Mouse (Mus musculus) midbrain, embryonic 15.5 days (tissue): Measurements from ENCODE around the gene Olfr239. TPM values are rescaled to one million over a fixed set of nuclear protein-coding genes. Genes with fewer than 3 reads are reported as not detected.
"Not testable (repeated sequence)": the region's sequence is repeated elsewhere in the genome, so short reads cannot be mapped to it uniquely, and the experiment has no call there.

Experiments
- ATAC-seq: fragments of 200-750 bp; cut with Nextera tagmentation; replicated peaks from 2 replicates; pipeline ENCODE4 v1.8.0; 2017; ENCODE audit warnings: moderate TSS enrichment
- H3K27ac ChIP-seq: fragments of 300-500 bp; sonication (generic); 2 replicates; pipeline ENCODE4 v1.5.1; 2015; ENCODE audit warnings: mild to moderate bottlenecking, inconsistent platforms
- H3K27me3 ChIP-seq: fragments of 300-500 bp; sonication (generic); replicated peaks from 2 replicates; pipeline ENCODE4 v1.6.1; 2015; ENCODE audit warnings: inconsistent platforms
- H3K36me3 ChIP-seq: fragments of 300-500 bp; sonication (generic); replicated peaks from 2 replicates; pipeline ENCODE4 v1.6.1; 2015; ENCODE audit warnings: inconsistent platforms
- H3K4me1 ChIP-seq: fragments of 300-500 bp; sonication (generic); 2 replicates; pipeline ENCODE4 v1.6.1; 2015; ENCODE audit warnings: inconsistent platforms
- H3K4me2 ChIP-seq: fragments of 300-500 bp; sonication (generic); 2 replicates; pipeline ENCODE4 v1.6.1; 2015; ENCODE audit warnings: inconsistent platforms, mild to moderate bottlenecking, moderate library complexity
- H3K4me3 ChIP-seq: fragments of 300-500 bp; sonication (generic); 2 replicates; pipeline ENCODE4 v1.5.1; 2015; ENCODE audit warnings: mild to moderate bottlenecking, inconsistent platforms
- H3K9ac ChIP-seq: fragments of 300-500 bp; sonication (generic); 2 replicates; pipeline ENCODE4 v1.6.1; 2015; ENCODE audit warnings: mild to moderate bottlenecking, inconsistent platforms
- H3K9me3 ChIP-seq: fragments of 300-500 bp; sonication (generic); 2 replicates; pipeline ENCODE4 v1.6.1; 2016; ENCODE audit warnings: inconsistent platforms
- WGBS: fragments of 180-500 bp; shearing (Covaris S2); methylation state at CpG from one replicate; pipeline ENCODE4 v1.1.7; 2015; ENCODE audit warnings: mixed read lengths; 5-methylcytosine and 5-hydroxymethylcytosine counted together
- polyA plus RNA-seq: library from polyadenylated mRNA; unstranded; fragments of >200 nt; fragmentation: Nextera tagmentation; extraction: Ambion mirVana; gene quantifications from 2 replicates; pipeline ENCODE4 v1.2.1, GENCODE M21; 2015

The Olfr239 gene
- 0.12 TPM in 1 of 2 replicates, not detected in the other for polyA plus RNA-seq

GRCm38 (mm10) chr17:33191002-33191401, at the start of gene Olfr239:
TSS of gene Olfr239 (plus strand) at chr17:33191302.
- not testable (repeated sequence) for H3K27me3 ChIP-seq, H3K4me3 ChIP-seq, H3K36me3 ChIP-seq, H3K4me1 ChIP-seq, H3K9ac ChIP-seq, ATAC-seq, H3K27ac ChIP-seq, H3K4me2 ChIP-seq, H3K9me3 ChIP-seq
- WGBS, result no CpG with 5 or more reads among the region's 2 CpGs

- not testable (repeated sequence) for H3K9me3 ChIP-seq, H3K9ac ChIP-seq, H3K27me3 ChIP-seq, H3K27ac ChIP-seq, H3K4me2 ChIP-seq, H3K4me3 ChIP-seq, H3K36me3 ChIP-seq, ATAC-seq, H3K4me1 ChIP-seq
- 77% methylated on average over 1 of the region's 1 CpGs for WGBS
Observed at GRCm38 (mm10) chr17:33168147-33168546, 23.0 kb upstream of the Olfr239 start, which contains the start of gene Olfr55. TSS of gene Olfr55 (plus strand) at chr17:33168447.

- Histone ChIP-seq H3K27ac (no peak within 1 kb of the TSS), H3K4me3 (no peak within 1 kb of the TSS), H3K36me3 (no peaks in the 10 kb centered on the region), H3K4me2 (no peak within 1 kb of the TSS), H3K4me1 (no peaks in the 10 kb centered on the region), H3K9ac (no peak within 1 kb of the TSS), H3K9me3 (peaks cover 9% of the 10 kb centered on the region), H3K27me3 (no peaks in the 10 kb centered on the region)
- WGBS, result 81% methylated on average over 2 of the region's 2 CpGs
- no peak for ATAC-seq
Observed at GRCm38 (mm10) chr17:33221590-33221989, 30.5 kb downstream of the Olfr239 start, which contains the start of gene Olfr1564. TSS of gene Olfr1564 (minus strand) at chr17:33221690.

GRCm38 (mm10) chr17:33236646-33237045, 45.5 kb downstream of the Olfr239 start:
- H3K4me2 ChIP-seq, H3K27me3 ChIP-seq, H3K27ac ChIP-seq, H3K4me1 ChIP-seq, ATAC-seq, H3K9ac ChIP-seq, H3K9me3 ChIP-seq, H3K4me3 ChIP-seq: not testable (repeated sequence)
- 94% methylated on average over 1 of the region's 1 CpGs for WGBS
- peaks cover 14% of the 10 kb centered on the region for H3K36me3 ChIP-seq

Other genes with a start within 250 kb of the Olfr239 start
- 7.7 and 8.7 TPM in 2 replicates for gene Cyp4f13, start 243.9 kb upstream of the Olfr239 start, polyA plus RNA-seq
- 8.1 and 8.4 TPM in 2 replicates for gene Zfp472, start 225.5 kb upstream of the Olfr239 start, polyA plus RNA-seq
- 23.6 and 24.0 TPM in 2 replicates for gene Zfp952, start 198.2 kb upstream of the Olfr239 start, polyA plus RNA-seq
- gene Zfp763, start 157.9 kb upstream of the Olfr239 start, polyA plus RNA-seq, result 28.7 and 29.5 TPM in 2 replicates
- gene 4921501E09Rik, start 123.2 kb upstream of the Olfr239 start, polyA plus RNA-seq, result not detected in 2 replicates
- gene Zfp563, start 102.0 kb upstream of the Olfr239 start, polyA plus RNA-seq, result 23.0 and 24.0 TPM in 2 replicates
- gene Morc2b, start 51.6 kb upstream of the Olfr239 start, polyA plus RNA-seq, result 0.34 and 0.50 TPM in 2 replicates
- not detected in 2 replicates for gene Olfr55, start 22.9 kb upstream of the Olfr239 start, polyA plus RNA-seq
- gene Olfr1564, start 30.4 kb downstream of the Olfr239 start, polyA plus RNA-seq, result not detected in 2 replicates
- 25.7 and 28.0 TPM in 2 replicates for gene Zfp955a, start 63.8 kb downstream of the Olfr239 start, polyA plus RNA-seq
- 0.04 TPM in 2 replicates for gene Olfr63, start 73.4 kb downstream of the Olfr239 start, polyA plus RNA-seq
- 21.5 TPM in 2 replicates for gene Zfp955b, start 98.2 kb downstream of the Olfr239 start, polyA plus RNA-seq
- 14.9 and 16.1 TPM in 2 replicates for gene Zfp81, start 167.6 kb downstream of the Olfr239 start, polyA plus RNA-seq
- gene Zfp101, start 203.3 kb downstream of the Olfr239 start, polyA plus RNA-seq, result 12.2 and 13.5 TPM in 2 replicates
- gene Actl9, start 241.6 kb downstream of the Olfr239 start, polyA plus RNA-seq, result not detected in 2 replicates